Mouse (Mus musculus) ES-Bruce4 (cell line): Measurements from ENCODE around the gene Fkbp10.

ENCODE experiments used
- CTCF ChIP-seq: IDR thresholded peaks from one replicate; pipeline ENCODE4 v1.8.1; 2011; ENCODE audit warnings: low read depth, low read length
- EP300 ChIP-seq: IDR thresholded peaks from 2 replicates; pipeline ENCODE4 v1.6.1; 2011; ENCODE audit warnings: low read depth, low read length; ENCODE audit not compliant: insufficient read depth
- POLR2A ChIP-seq: IDR thresholded peaks from one replicate; pipeline ENCODE4 v1.8.1; 2011; ENCODE audit warnings: low read length; ENCODE audit not compliant: insufficient read depth

- no peak for TF ChIP-seq POLR2A
- no peak for TF ChIP-seq CTCF
- TF ChIP-seq EP300: no peak
Measured at GRCm38 (mm10) chr11:100392958-100393357, 22.5 kb upstream of the Fkbp10 start.
